Mouse (Mus musculus): ENCODE results near the gene Traf7. TPM values are rescaled to one million over a fixed set of nuclear protein-coding genes. Genes with fewer than 3 reads are reported as not detected.

Traf7 gene
- polyA plus RNA-seq, 1 experiment from 2014 or later: 39.7 TPM

DNA sequence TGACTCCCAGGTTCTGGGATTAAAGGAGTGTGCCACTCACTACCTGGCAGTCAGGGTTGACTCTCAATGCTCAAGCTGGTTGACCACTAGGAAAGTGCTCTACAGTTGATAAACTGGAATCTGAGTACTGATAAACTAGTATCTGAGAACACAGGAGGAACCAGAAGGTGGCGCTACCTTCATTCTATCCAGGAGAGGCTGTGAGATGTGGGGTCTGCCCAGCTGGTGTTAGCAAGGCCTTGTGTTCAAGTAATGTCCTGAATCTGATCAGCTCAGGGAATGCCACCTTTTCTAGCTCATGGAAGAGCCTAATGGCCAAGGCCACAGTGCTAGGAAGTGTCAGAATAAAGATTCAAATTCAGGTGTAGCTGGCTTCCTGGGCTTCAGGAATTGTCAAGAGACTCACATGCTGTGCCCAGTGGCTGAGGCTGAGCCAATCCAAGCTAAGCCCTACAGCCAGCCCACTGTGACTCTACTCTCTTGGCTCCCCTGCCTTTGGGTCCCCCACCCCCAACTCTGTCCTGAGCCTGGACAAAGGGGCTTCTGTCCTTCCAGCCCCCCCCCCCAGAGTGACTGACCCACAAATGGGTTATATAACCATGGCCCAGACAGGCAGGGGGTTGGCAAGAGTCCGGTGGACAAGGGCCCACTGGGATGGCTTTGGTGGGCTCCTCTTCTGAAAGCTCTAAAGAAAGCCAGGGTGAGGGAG is 33.0 kb downstream of the Traf7 start:
- WGBS: 47% methylated on average over 2 of the region's 2 CpGs
- H3K4me2 ChIP-seq (replicated peaks; ENCODE audit: low read depth): no peak overlapping the region
- H3K27me3 ChIP-seq (replicated peaks; ENCODE audit: control insufficient read depth, insufficient read depth, low read length): peaks cover 8% of the 10 kb centered on the region; the same call in 1 of the 2 replicates
- H3K4me3 ChIP-seq (ENCODE audit: low read depth, low read length): no peak overlapping the region
- H3K27ac ChIP-seq (ENCODE audit: low read depth, low read length): no peak overlapping the region
- peak; percentile 82 for TF ChIP-seq CTCF (IDR thresholded peaks at IDR 0.05; ENCODE audit: low read depth)
- H3K9me3 ChIP-seq (ENCODE audit: control insufficient read depth): no peaks in the 10 kb centered on the region
- H3K9ac ChIP-seq (ENCODE audit: low read depth, low read length): no peak overlapping the region
- ATAC-seq: no peak
- H3K36me3 ChIP-seq (ENCODE audit: control insufficient read depth, insufficient read depth): no peaks in the 10 kb centered on the region
- no peaks in the 10 kb centered on the region for H3K4me1 ChIP-seq (replicated peaks; ENCODE audit: control insufficient read depth, insufficient read depth, low read length)

DNA sequence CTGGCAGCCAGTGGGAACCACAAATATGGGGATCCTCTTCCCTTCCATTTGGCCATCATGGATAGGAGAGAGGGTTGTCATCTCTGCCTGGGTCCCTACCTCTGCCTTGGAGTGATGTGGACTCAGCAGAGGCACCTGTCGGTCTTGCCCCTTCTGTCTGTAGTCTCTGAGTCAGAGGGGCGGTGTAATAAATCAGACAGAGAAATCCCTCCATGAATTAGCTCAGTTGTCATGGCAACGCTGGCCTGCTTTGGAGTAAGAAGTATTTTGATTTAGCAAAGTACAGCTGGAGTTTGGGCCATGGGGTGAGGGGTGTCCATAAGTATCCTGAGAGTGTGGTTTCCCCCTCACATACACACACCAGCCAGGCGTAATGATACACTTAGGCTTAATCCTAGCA is 37.3 kb downstream of the Traf7 start:
- no peak for TF ChIP-seq CTCF (IDR thresholded peaks at IDR 0.05; ENCODE audit: low read depth)
- no peak overlapping the region for H3K4me2 ChIP-seq (replicated peaks; ENCODE audit: low read depth)
- no peak overlapping the region for H3K9ac ChIP-seq (ENCODE audit: low read depth, low read length)
- no peaks in the 10 kb centered on the region for H3K9me3 ChIP-seq (ENCODE audit: control insufficient read depth)
- WGBS: 69% methylated on average over 4 of the region's 4 CpGs
- H3K27ac ChIP-seq (ENCODE audit: low read depth, low read length): no peak overlapping the region
- H3K4me1 ChIP-seq (replicated peaks; ENCODE audit: control insufficient read depth, insufficient read depth, low read length): peaks cover 6% of the 10 kb centered on the region; the same call in 1 of the 2 replicates
- no peak overlapping the region for H3K4me3 ChIP-seq (ENCODE audit: low read depth, low read length)
- no peak for ATAC-seq
- H3K27me3 ChIP-seq (replicated peaks; ENCODE audit: control insufficient read depth, insufficient read depth, low read length): peaks cover 32% of the 10 kb centered on the region; the same call in 1 of the 2 replicates
- no peaks in the 10 kb centered on the region for H3K36me3 ChIP-seq (ENCODE audit: control insufficient read depth, insufficient read depth)

- no peak for ATAC-seq
- peaks cover 6% of the 10 kb centered on the region; the same call in 1 of the 2 replicates for H3K4me1 ChIP-seq (replicated peaks; ENCODE audit: control insufficient read depth, insufficient read depth, low read length)
- H3K36me3 ChIP-seq (ENCODE audit: control insufficient read depth, insufficient read depth): no peaks in the 10 kb centered on the region
- H3K27ac ChIP-seq (ENCODE audit: low read depth, low read length): no peak overlapping the region
- H3K27me3 ChIP-seq (replicated peaks; ENCODE audit: control insufficient read depth, insufficient read depth, low read length): peaks cover 32% of the 10 kb centered on the region; the same call in 1 of the 2 replicates
- WGBS: 27% methylated on average over 19 of the region's 19 CpGs
- peak overlapping the region; percentile 66 for H3K4me3 ChIP-seq (ENCODE audit: low read depth, low read length)
- peak overlapping the region; percentile 96 for H3K4me2 ChIP-seq (replicated peaks; ENCODE audit: low read depth)
- peak overlapping the region; percentile 50 for H3K9ac ChIP-seq (ENCODE audit: low read depth, low read length)
- no peaks in the 10 kb centered on the region for H3K9me3 ChIP-seq (ENCODE audit: control insufficient read depth)
- no peak for TF ChIP-seq CTCF (IDR thresholded peaks at IDR 0.05; ENCODE audit: low read depth)
Observed at GRCm38 (mm10) chr17:24489265-24490030, 38.3 kb downstream of the Traf7 start.

DNA sequence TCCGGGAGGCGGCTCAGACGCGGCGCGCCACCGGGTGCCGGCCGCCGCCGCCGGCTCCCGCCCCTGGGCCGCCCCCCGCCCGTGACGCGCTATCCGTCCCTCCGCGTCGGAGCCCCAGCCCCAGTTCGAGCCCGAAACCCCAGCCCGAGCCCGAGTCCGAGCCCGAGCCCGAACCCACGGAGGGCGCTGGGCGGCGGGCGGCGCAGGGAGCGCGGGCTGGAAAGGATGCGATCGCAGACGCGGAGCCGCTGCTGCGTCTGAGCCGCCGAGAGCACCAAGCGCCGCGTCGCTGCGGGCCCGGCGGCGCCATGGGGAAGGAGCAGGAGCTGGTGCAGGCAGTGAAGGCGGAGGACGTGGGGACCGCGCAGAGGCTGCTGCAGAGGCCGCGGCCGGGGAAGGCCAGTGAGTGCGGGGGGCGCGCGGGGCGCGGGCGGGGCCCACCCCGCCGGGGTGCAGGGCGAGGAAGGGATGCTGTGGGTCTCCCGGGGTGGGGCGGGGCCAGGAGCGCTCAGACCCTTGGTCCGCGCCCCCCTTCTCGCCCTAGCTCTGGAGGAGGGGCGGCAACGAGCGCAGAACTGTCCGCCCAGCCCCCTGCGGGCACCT is 39.0 kb downstream of the Traf7 start:
- peak overlapping the region; percentile 50 for H3K9ac ChIP-seq (ENCODE audit: low read depth, low read length)
- ATAC-seq: peak; percentile 48; the same call in 1 of the 2 replicates
- H3K4me3 ChIP-seq (ENCODE audit: low read depth, low read length): peak overlapping the region; percentile 66
- H3K36me3 ChIP-seq (ENCODE audit: control insufficient read depth, insufficient read depth): no peaks in the 10 kb centered on the region
- no peaks in the 10 kb centered on the region for H3K9me3 ChIP-seq (ENCODE audit: control insufficient read depth)
- H3K27me3 ChIP-seq (replicated peaks; ENCODE audit: control insufficient read depth, insufficient read depth, low read length): peaks cover 32% of the 10 kb centered on the region; the same call in 1 of the 2 replicates
- no peak overlapping the region for H3K27ac ChIP-seq (ENCODE audit: low read depth, low read length)
- peaks cover 6% of the 10 kb centered on the region; the same call in 1 of the 2 replicates for H3K4me1 ChIP-seq (replicated peaks; ENCODE audit: control insufficient read depth, insufficient read depth, low read length)
- peak overlapping the region; percentile 96 for H3K4me2 ChIP-seq (replicated peaks; ENCODE audit: low read depth)
- TF ChIP-seq CTCF (IDR thresholded peaks at IDR 0.05; ENCODE audit: low read depth): no peak
- WGBS: under 1% methylated on average over 75 of the region's 81 CpGs

GRCm38 (mm10) chr17:24488186-24488661 is 39.5 kb downstream of the Traf7 start, which contains the start of gene Caskin1:
Gene Caskin1 (plus strand): TSS chr17:24488601.
- Histone ChIP-seq H3K36me3 (ENCODE audit: control insufficient read depth, insufficient read depth) (no peaks in the 10 kb centered on the region), H3K4me3 (ENCODE audit: low read depth, low read length) (peak within 1 kb of the TSS; percentile 66), H3K4me1 (replicated peaks; ENCODE audit: control insufficient read depth, insufficient read depth, low read length) (peaks cover 6% of the 10 kb centered on the region; the same call in 1 of the 2 replicates), H3K27ac (ENCODE audit: low read depth, low read length) (no peak within 1 kb of the TSS), H3K27me3 (replicated peaks; ENCODE audit: control insufficient read depth, insufficient read depth, low read length) (peaks cover 32% of the 10 kb centered on the region; the same call in 1 of the 2 replicates), H3K9me3 (ENCODE audit: control insufficient read depth) (no peaks in the 10 kb centered on the region), H3K4me2 (replicated peaks; ENCODE audit: low read depth) (peak within 1 kb of the TSS; percentile 96), H3K9ac (ENCODE audit: low read depth, low read length) (peak within 1 kb of the TSS; percentile 50)
- 3% methylated on average over 33 of the region's 45 CpGs for WGBS
- no peak for TF ChIP-seq CTCF (IDR thresholded peaks at IDR 0.05; ENCODE audit: low read depth)
- ATAC-seq: 0 out of 2 replicates have a peak, but pooled peaks have one; percentile 33

All from intestine, postnatal 0 days (tissue).